In genomic region chr2:33702705-33703104, GRCm38 (mm10) we compare ENCODE assay signal across 10 mouse cellular contexts.
A peak's percentile ranks its signal among the peaks of the same experiment; 100 is the strongest.
DNase-seq lines count a peak whose midpoint lies in the region; ATAC-seq and TF ChIP-seq lines count a peak whose summit lies in the region.
"Had no signal": no experiment of that assay in that cellular context is flagged by ENCODE, and none has a peak within 500 bp of the region (broad histone marks: within the 10 kb centered on the region; RNA-seq: fewer than 3 reads in every experiment).

No protein-coding gene starts in this region.

- H3K27ac ChIP-seq in heart, embryonic 12.5 days (ENCODE audit: poor library complexity, severe bottlenecking) = no peak overlapping the region
- H3K27ac ChIP-seq in gastrocnemius, adult 2 months = no peak overlapping the region
- H3K27ac ChIP-seq: midbrain, embryonic 12.5 days had no signal

- H3K27me3 ChIP-seq in heart, embryonic 12.5 days (replicated peaks) = peaks cover 65% of the 10 kb centered on the region

- peak; percentile 55 to 67 for DNase-seq in heart, adult 18-20 months
- peak; percentile 44 for DNase-seq in MN1 (ENCODE audit: low spot score)
- peak; percentile 68 for DNase-seq in gastrocnemius, adult 2 months
- DNase-seq in kidney, postnatal 4 days = peak; percentile 58 to 61
- DNase-seq in layer of hippocampus, adult 9-11 months = no peak
- DNase-seq in left cerebral cortex, adult 18-20 months (ENCODE audit: low spot score in 2 of 2) = no peak
- no peak for DNase-seq in thymus, postnatal 36 days
- DNase-seq: B cell, adult 2 months had no signal

- no peak for ATAC-seq in heart, embryonic 12.5 days (ENCODE audit: insufficient number of reproducible peaks, low FRiP score)

- H3K9ac ChIP-seq in heart, embryonic 12.5 days = no peak overlapping the region
- H3K9ac ChIP-seq: midbrain, embryonic 12.5 days had no signal

- intact Hi-C loops in gastrocnemius, adult 2 months (cut with DNase I) = no loop called here

- H3K4me3 ChIP-seq in heart, embryonic 12.5 days = no peak overlapping the region
- H3K4me3 ChIP-seq in gastrocnemius, adult 2 months = no peak overlapping the region
- H3K4me3 ChIP-seq: midbrain, embryonic 12.5 days had no signal

- no peak for TF ChIP-seq CTCF in gastrocnemius, adult 2 months (IDR thresholded peaks at IDR 0.05)

- peaks cover 5% of the 10 kb centered on the region; the same call in 1 of the 2 replicates for H3K4me1 ChIP-seq in heart, embryonic 12.5 days (replicated peaks)

- WGBS in heart, embryonic 12.5 days = 62% methylated on average over 5 of the region's 5 CpGs

- no peaks in the 10 kb centered on the region for H3K36me3 ChIP-seq in heart, embryonic 12.5 days
- H3K36me3 ChIP-seq: midbrain, embryonic 12.5 days had no signal

- peaks cover 4% of the 10 kb centered on the region; the same call in 1 of the 2 replicates for H3K9me3 ChIP-seq in heart, embryonic 12.5 days (replicated peaks)

- H3K4me2 ChIP-seq in heart, embryonic 12.5 days = no peak overlapping the region
- H3K4me2 ChIP-seq: midbrain, embryonic 12.5 days had no signal

Comparison
In these comparisons a context has a peak if more than half of its experiments do, and no peak if none do; other contexts are left out.
1. DNase-seq: peak in heart, adult 18-20 months (2 of 2), MN1 (single experiment), gastrocnemius, adult 2 months (single experiment) and kidney, postnatal 4 days (2 of 2); none in layer of hippocampus, adult 9-11 months (single experiment), left cerebral cortex, adult 18-20 months (0 of 2) and thymus, postnatal 36 days (0 of 2).